Mouse (Mus musculus) thymus, postnatal 4 days (tissue): ENCODE data around the gene Plekha6.

Experiments used
- DNase-seq: peaks from one replicate; pipeline ENCODE4 v3.0.0; 2021

Gene Plekha6

DNA sequence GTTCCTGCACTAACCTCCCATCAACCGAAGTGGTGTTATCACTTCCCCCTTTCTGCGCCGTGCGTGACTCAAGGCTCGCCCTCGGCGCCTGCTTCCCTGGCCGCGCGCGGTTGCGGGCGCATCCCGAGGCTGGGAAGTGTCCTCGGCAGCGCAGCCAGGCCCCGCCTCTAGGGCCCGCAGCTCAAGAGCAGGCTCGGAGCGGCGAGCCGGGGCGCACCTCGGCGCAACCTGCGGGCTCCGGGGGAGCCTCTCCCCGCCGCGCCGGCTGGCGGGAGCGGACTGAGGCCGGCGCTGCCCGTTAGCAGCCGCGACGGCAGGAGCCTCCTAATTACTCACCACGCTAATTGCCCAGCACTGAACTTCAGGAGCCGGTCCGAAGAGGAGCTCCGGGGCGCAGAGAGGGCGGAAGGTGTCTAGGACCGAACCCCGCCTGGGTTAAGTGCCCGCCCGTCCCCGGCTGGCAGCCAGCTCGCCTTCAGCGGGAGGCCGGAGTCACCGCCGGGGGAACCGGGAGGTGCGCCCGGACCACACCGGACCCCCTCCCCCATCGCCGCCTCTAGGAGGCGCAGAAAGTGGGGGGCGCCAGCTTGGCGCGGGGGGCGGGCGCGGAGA is at the start of gene Plekha6:
Gene Plekha6, plus strand, starts transcription at position 391 of the 612 bp plus-strand sequence.
- DNase-seq, result peak; percentile 66

DNA sequence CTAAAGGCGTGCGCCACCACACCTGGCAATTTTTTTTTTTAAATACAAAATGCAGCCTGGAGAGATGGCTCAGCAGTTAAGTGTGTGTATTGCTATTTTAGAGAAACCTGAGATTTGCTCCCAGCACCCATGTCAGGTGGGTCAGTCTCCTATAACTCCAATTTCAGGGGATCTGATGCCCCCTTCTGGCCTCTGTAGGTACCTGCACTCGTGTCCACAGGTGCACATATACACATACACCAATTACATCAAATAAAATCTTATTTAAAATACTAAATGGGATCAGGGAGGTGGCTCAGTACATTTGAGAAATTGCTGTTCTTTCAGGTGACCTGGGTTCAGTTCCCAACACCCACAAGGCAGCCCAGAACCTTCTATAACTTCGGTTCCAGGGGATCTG is 47.9 kb upstream of the Plekha6 start:
- no peak for DNase-seq

DNA sequence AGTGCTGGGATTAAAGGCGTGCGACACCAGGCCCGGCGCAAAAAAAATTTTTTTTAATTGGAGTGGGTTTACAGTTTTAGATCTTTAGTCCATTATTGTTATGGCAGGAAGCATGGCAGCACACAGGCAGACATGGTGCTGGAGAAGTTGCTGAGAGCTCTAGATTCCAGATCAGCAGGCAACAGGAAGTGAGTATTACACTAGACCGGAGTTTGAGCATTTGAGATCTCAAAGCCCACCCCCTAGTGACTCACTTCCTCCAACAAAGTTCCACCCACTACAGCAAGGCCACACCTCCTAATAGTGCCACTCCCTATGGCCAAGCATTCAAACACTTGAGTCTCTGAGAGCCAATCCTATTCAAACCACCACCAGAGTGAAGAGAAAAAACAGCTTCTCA is 45.9 kb upstream of the Plekha6 start:
- DNase-seq, result no peak

DNA sequence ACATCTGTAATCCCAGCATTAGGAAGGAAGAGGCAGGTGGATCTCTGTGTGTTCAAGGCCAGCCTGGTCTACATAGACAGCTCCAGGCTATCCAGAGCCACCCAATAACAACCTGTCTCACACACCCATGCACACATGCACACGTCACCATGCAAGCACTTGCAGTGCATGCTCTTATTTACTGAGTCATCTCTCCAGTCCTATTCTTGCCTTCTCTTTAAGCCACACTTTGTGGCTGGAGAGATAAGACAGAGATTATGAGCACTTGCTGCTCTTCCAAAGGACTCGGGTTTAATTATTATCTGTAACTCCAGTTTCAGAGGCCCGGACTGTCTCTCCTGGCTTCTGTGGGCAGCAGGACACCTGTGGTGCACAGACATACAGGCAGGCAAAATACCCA is 45.2 kb upstream of the Plekha6 start:
- no peak for DNase-seq

DNA sequence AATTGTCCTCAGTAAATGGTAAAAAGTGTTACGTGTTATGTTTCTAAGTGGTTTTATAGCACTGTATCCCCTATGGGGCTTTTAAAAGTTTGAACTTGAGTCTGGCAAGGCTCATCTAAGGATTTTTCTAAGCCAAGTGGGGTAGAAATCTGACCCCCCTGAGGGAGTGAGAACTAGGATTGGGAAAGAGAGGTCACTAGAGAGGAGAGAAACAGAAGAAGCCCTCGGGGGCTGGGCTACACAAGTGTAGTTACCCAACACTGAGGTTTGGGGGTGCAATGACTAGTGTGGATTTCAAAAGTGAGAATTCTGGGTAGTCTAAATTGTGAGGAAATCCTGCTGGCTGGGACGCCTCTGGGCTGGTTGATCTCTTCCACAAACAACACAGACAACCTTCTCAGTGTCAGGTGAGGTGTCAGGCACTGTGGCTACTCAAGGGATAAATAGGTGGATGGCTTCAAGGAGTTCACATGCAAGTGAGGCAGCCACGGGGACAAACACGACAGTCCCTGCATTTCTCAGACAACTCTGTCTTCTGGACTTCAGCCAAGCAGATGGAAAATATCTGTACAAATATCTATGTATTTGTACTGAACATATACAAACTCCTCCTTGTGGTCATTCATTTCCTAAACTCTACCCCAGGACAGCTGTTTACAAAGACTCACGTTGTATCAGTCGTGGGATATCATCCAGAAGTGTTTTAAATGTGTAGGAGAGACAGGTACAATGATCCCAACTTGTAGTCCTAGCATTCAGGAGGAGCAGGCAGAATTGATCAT is 43.9 kb upstream of the Plekha6 start:
- no peak for DNase-seq

DNA sequence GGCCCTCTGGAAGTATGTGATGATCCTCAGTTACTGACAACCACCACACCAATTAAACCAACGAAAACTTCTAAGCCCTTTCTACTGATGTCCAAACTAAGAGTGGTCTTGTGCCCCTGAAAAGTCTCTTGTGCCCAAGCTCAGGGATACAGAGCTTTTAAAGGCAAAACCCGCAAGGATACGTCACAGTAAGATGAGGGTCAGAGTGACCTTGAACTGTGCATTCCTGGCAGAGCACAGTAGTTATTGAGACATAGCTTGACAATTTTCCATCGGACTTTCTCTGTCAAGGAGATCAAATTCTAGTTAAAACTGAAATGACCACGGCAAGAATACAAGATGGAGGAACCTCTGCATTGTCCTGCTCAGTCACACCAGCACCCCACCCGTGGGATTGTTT is 42.8 kb upstream of the Plekha6 start:
- DNase-seq, result no peak

DNA sequence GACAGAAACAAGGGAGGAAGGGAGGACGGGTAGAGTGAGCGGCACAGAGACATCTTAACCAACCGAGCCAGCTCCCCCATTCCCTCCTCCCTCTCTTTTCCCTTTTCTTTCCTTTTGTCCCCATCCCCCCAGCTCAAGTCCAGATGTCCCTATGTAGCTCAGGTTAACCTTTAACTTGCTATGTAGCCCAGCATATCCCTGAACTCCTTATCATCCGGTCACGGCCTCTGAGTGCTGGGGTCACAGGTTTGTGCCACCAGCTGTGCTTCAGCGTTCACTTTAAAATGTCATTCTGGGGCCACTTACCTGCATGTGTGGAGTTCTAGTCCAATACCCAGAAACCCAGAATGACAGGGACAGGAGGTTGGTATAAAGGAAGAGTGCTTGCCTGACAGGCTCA is 39.9 kb upstream of the Plekha6 start:
- DNase-seq, result no peak

DNA sequence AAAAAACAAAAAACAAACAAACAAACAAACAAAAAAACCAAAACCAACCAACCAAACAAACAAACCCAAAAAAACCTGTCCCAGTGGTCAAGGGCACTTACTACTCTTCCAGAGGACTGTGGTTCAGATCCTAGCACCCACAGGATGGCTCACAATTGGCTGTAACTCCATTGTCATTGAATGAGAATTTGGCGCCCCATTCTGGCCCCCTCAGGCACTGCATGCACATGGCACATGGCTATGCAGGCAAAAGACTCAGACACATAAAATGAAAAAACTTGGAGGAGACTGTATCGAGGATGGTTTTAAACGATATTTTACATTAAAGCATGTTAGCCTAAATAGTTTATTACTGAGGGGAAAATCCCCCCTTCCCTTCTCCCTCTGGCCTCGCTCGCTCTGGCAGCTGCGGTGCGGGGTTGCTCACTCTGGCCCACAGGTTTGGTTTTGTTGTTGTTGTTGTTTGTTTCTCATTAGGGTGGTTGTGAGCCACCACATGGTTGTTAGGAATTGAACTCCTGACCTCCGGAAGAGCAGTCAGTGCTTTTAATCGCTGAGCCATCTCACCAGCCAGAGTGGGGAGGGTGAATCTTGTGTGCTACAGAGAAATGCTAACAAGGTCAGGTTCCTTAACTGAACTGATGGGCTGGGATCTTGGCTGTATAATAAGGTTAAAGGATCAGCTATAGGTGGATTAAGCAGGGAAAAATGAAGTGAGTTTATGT is 38.2 kb upstream of the Plekha6 start:
- DNase-seq, result peak; percentile 52

DNA sequence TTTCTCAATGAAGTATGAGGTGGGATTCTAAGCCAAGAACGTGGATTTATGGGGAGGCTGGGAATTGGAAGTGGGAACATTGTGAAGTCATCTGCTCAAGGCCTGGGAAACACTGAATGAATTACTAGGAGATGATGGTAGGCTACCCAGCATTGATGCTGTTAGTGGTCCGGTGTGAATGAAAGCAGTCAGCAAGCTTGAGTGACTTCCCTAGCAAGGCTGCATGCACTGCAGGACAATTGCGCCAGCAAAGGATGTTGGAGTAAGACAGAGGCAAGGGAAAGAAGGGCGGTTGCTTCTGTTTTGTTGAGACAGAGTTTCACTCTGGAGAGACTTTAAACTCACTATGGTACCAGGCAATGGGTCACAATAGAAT is 37.7 kb upstream of the Plekha6 start:
- DNase-seq, result no peak

DNA sequence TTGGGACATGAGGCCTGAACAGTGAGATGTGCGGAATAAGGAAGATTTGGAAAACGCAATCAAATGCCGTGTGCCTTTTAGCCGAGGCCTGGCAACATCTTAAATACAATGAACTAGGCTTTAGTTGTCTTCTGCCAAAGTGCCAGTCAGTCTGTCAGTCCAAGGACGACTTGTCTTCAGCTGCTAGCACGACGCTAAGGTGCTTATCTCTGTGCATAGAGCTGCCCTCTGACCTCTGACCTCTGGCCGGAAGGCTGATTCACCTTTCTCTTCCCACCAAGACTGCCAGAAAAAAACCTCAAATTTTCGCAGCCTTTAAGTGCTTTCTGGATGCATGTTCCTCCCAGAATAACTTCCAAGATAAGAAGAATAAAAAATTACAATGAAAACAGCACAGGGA is 36.7 kb upstream of the Plekha6 start:
- no peak for DNase-seq

DNA sequence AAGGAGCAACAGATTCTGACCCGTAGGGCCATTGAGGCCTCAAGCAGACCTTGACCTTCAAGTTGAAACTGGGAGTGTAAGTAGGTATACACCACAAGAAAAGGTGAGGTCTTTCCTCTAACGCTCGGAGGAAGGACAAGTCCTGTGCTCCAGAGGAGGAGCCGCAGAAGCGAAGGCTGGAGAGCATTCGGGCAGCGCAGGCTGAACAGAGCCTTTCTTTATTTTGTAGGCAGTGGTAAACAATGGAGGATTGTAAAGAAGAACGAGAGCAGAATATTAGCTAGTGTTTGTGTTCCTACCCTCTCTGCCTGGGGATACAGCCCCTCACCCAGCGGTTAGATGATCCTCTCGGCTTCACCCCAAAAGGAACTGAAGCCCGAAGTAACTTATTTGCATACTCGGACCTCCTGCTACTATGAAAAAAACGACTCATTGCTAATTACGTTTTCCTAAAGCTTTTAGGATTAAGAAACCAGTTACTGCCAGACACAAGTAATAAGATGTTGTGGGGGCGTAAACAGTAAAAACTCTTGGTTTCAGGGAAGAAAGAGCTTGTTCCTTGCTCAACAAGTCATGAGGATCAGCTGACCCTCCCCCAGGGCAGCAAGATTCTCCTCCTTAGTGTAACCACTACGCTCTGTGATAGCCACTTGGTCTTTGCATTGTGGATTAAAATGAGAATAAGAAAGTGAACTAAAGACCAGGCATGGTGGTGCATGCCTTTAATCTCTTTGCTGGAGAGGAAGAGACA is 34.4 kb upstream of the Plekha6 start:
- no peak for DNase-seq

DNA sequence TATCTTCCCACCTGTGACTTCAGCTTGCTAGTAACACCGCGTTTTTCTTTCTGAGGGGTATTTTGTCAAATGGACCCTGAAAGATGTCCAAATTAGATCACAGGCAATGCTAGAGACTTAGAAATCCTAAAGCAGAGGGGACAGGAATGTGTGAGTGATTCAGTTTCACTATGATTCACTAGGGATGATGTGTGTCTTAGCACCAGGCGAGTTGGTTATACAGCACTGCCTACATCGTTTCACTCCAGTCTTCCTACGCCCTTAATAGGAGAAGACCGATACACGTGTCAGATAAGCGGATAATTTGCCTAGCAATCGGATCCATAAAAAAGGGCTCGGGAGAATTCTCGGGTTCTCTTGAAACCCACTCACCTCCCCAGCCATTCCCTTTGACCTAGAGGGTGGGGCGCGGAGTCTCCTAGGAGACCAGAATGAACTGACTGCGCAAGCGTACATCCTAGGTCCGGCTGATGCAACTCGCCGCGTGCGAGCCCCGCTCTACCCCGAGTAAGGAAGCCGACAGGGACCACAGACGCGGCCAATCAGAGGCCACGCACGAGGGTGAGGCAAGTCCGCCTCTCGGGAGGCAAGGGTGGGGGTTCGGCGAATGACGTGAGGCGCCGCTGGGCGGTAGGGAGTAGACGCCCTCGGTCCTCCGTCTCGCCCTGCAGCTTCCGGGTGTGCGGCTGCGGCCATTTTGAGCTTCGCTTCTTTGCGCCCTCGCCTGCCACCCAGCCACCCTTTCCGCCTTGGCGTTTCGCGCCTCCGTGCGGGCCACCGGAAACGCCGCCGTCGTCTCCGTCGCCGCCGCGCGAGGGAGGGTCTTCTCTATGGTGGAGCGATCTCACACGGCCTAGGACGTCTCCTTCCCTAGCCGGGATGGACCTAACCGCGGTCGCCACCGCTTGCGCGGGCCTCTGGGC is 33.1 kb upstream of the Plekha6 start, which contains the start of gene Ppp1r15b:
Gene Ppp1r15b, plus strand, starts transcription at position 506 of the 923 bp plus-strand sequence.
- peak; percentile 94 for DNase-seq

DNA sequence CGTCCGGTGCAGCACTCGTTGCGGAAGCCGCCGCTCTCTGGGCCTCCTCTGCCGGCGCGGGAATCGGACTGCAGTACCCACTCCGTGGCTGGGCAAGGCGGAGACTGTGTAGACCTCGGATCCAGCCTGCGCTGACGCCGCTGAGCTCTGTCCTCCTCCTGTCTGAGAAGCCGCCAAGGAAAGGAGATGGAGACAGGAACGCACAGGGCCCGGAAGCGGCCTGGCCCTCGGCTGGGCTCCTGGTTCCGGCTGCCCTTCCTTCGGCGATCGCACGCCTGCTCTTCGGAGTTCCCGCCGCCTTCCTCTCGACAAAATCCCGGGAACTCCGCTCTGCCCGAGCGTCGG is 32.5 kb upstream of the Plekha6 start:
- no peak for DNase-seq

DNA sequence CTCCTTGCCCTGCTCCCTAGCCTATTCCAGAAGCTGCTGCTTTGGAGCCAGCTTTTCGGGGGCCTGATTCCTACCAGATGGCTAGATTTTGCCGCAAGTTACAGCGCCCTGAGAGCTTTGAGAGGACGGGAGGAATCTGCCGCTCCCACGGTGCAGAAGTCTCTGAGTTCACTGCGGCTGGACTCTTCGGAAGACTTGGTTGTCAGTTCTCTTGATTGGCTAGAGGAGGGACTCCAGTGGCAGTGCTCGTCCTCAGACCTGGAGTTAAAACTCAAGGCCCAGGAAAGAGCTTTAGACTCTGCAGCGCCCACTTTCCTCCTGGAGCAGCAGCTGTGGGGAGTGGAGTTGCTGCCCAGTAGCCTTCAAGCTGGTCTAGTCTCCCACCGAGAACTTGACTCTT is 32.1 kb upstream of the Plekha6 start:
- peak; percentile 48 for DNase-seq

DNA sequence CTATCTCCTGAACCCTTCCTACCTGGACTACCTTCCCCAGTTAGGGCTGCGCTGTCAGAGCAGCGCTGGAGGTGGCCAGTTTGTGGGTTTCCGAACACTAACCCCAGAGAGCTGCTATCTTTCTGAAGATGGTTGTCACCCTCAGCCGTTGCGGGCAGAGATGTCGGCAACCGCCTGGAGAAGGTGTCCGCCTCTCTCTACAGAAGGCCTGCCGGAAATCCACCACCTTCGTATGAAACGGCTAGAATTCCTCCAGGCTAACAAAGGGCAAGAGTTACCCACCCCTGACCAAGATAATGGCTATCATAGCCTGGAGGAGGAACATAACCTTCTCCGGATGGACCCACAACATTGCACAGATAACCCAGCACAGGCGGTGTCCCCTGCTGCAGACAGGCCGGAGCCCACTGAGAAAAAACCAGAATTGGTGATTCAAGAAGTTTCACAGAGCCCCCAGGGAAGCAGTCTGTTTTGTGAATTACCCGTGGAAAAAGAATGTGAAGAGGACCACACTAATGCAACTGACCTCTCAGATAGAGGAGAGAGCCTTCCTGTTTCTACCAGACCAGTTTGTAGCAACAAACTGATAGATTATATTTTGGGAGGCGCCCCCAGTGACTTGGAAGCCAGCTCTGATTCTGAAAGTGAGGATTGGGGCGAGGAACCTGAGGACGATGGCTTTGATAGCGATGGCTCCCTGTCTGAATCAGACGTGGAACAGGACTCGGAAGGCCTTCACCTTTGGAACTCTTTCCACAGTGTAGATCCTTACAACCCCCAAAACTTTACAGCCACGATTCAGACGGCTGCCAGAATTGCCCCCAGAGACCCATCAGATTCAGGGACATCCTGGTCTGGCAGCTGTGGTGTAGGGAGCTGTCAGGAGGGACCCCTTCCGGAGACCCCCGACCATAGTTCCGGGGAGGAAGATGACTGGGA is 31.4 kb upstream of the Plekha6 start:
- peak; percentile 38 for DNase-seq

DNA sequence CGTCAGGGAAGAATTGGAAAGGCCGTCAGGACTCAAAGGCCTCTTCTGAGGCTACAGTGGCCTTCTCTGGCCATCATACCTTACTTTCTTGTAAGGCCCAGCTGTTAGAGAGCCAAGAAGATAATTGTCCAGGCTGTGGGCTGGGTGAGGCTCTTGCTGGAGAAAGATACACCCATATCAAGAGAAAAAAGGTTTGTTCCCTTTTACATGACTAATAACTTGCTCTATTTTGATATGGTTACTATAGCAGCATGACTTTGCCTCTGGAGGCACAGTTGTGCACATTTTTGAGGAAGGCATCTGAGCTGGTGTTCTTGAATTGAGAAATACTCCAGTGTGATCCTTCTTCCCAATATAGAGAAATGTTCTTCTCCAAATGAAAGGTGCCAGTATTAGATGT is 30.6 kb upstream of the Plekha6 start:
- DNase-seq, result no peak

DNA sequence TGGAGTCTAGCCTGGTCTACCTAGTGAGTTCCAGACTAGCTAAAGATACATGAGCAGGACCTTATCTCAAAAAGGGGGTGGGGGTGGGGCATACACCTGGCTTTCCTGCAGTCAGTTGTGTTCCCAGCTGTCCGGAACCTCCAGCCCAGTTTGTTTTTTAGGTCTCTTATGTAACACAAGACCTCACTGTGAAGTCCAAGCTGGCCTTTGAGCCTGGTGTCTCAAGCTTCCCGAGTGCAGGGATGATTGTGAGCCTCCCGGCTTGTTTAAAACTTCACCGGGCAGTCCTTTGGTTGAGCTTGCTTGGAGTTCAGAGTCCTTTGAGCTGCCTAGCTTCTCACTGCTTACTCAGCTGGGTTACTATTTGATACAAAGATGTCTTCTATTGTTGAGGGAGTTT is 29.9 kb upstream of the Plekha6 start:
- DNase-seq, result no peak

DNA sequence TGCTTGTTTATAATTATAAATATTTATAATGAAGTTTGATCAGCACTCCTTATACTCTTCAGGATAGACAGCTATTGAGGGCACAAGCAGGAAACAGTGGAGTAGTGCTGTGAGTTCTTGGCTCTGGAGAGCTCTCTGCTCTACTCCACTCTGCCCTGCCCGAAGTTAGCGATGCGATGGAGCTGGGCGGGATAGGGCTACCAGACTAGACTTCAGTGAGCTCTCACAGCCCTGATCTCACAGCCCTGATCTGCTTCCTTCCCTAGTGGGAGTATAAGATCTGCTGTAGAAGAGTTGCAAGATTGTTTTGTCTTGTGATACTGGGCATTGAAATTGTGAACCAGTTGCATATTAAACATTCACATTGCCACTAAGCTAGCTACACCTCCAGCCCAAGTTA is 29.1 kb upstream of the Plekha6 start:
- no peak for DNase-seq

DNA sequence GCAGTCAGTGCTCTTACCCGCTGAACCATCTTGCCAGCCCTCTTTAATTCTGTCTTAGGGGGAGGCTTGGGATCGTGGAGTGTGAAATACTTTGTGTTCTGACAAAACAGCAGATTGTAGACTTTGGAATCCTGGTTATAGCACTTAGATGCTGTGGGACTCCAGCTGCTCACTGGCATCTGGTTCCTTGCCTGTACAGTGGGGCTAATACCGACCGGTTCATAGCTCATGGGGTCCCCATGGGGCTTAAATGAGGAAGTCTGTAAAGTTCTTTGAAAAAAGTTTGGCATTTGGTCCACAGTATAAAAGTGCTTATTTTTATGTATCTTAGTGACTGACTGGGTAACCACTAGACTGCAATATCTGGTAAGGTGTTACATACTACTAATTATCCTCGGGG is 28.2 kb upstream of the Plekha6 start:
- no peak for DNase-seq

DNA sequence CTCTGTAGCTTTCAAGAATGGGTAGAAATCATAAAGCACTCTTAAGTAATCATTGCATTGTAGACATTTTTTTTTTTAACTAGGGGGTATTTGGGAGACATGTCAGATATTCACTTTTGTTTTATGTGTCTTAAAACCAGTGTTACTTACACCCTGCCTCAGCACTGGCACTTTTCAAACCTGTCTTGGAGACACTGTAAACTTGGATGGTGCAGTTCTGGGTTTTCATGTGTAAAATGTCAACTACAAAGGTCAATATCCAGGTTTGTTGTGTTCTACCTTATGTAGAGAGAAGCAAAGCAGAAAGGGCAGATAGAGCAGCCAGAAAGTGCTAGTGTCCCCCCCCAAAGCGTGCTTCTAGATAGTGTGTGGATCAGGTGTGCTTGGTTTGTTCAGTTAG is 25.6 kb upstream of the Plekha6 start:
- no peak for DNase-seq
